Mouse (Mus musculus) thymus, postnatal 14 days (tissue): Measurements from ENCODE around the gene Slc7a1.
A peak's percentile ranks its signal among the peaks of the same experiment; 100 is the strongest.
"Not testable (repeated sequence)": the region's sequence is repeated elsewhere in the genome, so short reads cannot be mapped to it uniquely, and the experiment has no call there.

ENCODE experiments used
- DNase-seq: peaks from one replicate; pipeline ENCODE4 v3.0.0; 2021

Gene Slc7a1

GRCm38 (mm10) chr5:148366455-148366854, 33.2 kb downstream of the Slc7a1 start:
- DNase-seq: no peak

GRCm38 (mm10) chr5:148363441-148364113, 36.1 kb downstream of the Slc7a1 start:
- no peak for DNase-seq

- no peak for DNase-seq
Observed at GRCm38 (mm10) chr5:148362296-148362695, 37.4 kb downstream of the Slc7a1 start.

- DNase-seq: no peak
Observed at GRCm38 (mm10) chr5:148361759-148362010, 38.0 kb downstream of the Slc7a1 start.

GRCm38 (mm10) chr5:148360922-148361758, 38.6 kb downstream of the Slc7a1 start:
- DNase-seq: no peak

- DNase-seq: no peak
Observed at GRCm38 (mm10) chr5:148359131-148359530, 40.6 kb downstream of the Slc7a1 start.

GRCm38 (mm10) chr5:148357168-148357567, 42.5 kb downstream of the Slc7a1 start:
- DNase-seq: no peak

GRCm38 (mm10) chr5:148355822-148356221, 43.9 kb downstream of the Slc7a1 start:
- DNase-seq: no peak

- DNase-seq: no peak
Observed at GRCm38 (mm10) chr5:148354536-148354935, 45.2 kb downstream of the Slc7a1 start.

GRCm38 (mm10) chr5:148353429-148353828, 46.3 kb downstream of the Slc7a1 start:
- DNase-seq: no peak

GRCm38 (mm10) chr5:148349327-148350011, 50.2 kb downstream of the Slc7a1 start:
- DNase-seq: no peak

- DNase-seq: no peak
Observed at GRCm38 (mm10) chr5:148348153-148348552, 51.6 kb downstream of the Slc7a1 start.

GRCm38 (mm10) chr5:148346543-148346942, 53.2 kb downstream of the Slc7a1 start:
- DNase-seq: peak; percentile 28

- no peak for DNase-seq
Observed at GRCm38 (mm10) chr5:148344374-148344773, 55.3 kb downstream of the Slc7a1 start.

GRCm38 (mm10) chr5:148342061-148342741, 57.5 kb downstream of the Slc7a1 start:
- peak; percentile 12 for DNase-seq

- DNase-seq: no peak
Observed at GRCm38 (mm10) chr5:148339126-148339525, 60.6 kb downstream of the Slc7a1 start.

- DNase-seq: peak; percentile 75
Observed at GRCm38 (mm10) chr5:148332622-148332974, 67.1 kb downstream of the Slc7a1 start.

GRCm38 (mm10) chr5:148331926-148332621, 67.6 kb downstream of the Slc7a1 start:
- no peak for DNase-seq

- DNase-seq: no peak
Observed at GRCm38 (mm10) chr5:148331229-148331776, 68.4 kb downstream of the Slc7a1 start.

- DNase-seq: no peak
Observed at GRCm38 (mm10) chr5:148328982-148329381, 70.7 kb downstream of the Slc7a1 start.

GRCm38 (mm10) chr5:148326295-148326694, 73.4 kb downstream of the Slc7a1 start:
- not testable (repeated sequence) for DNase-seq

GRCm38 (mm10) chr5:148325317-148325885, 74.3 kb downstream of the Slc7a1 start:
- DNase-seq: peak; percentile 48
